ENCODE assay signal across 8 mouse cellular contexts in the genomic region with DNA sequence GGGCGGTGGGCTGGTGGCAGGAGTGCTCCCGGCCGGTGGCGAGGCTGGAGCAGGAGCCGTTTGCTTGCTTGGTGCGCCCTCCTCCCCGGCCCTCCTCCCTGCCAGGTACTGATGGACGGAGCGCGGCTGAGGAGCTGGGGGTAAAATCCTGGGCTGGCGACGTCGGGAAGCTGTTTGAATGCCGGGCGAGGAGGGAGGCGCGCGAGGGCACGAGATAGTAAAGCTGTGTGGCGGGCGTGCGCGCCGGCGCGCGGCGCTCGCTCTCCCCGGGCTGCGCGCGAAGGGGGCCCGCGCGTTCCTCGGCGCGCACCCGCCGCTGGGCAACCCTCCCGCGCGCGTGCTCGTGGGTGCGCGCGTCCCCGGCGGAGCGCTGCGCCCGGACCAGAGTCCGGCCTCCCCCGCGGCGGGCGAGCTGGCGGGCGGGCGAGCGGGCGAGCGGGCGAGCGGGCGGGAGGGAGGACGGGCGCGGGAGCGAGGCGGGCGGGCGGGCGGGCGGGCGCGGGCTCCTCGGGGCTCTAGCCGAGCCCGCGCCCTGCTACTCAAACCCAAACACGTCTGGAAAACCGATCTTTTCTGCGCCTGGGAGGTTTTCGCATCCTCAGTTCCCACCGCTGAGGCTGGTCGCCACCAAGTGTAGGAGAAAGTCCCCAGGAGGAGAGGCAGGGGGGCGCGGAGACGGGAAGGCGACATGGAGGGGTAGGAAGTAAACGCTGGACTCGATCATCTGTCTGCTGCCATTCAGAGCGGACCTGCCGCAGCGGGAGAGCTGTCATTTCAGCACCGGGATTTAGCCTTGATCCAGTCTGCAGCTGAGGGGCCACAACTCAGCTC. TPM values are rescaled to one million over a fixed set of nuclear protein-coding genes. Genes with fewer than 3 reads are reported as not detected.
DNase-seq lines count a peak whose midpoint lies in the region; ATAC-seq and TF ChIP-seq lines count a peak whose summit lies in the region.

No protein-coding gene starts in this region.

- H3K27me3 ChIP-seq in ES-Bruce4 (ENCODE audit: control insufficient read depth, insufficient read depth, low read length, poor library complexity, severe bottlenecking) = no peaks in the 10 kb centered on the region
- H3K27me3 ChIP-seq in embryonic facial prominence, embryonic 15.5 days = peaks cover 49% of the 10 kb centered on the region
- no peaks in the 10 kb centered on the region for H3K27me3 ChIP-seq in hindbrain, embryonic 15.5 days

- TF ChIP-seq EP300 in ES-Bruce4 (IDR thresholded peaks at IDR 0.05; ENCODE audit: insufficient read depth, low read depth, low read length) = no peak

- no peak for TF ChIP-seq POLR2A in ES-Bruce4 (IDR thresholded peaks at IDR 0.05; ENCODE audit: insufficient read depth, low read length)

- H3K27ac ChIP-seq in ES-Bruce4 (ENCODE audit: insufficient read depth, low read length) = no peak overlapping the region
- no peak overlapping the region for H3K27ac ChIP-seq in embryonic facial prominence, embryonic 15.5 days (replicated peaks)
- H3K27ac ChIP-seq in hindbrain, embryonic 15.5 days (replicated peaks) = peak overlapping the region; percentile 96

- TF ChIP-seq CTCF in ES-Bruce4 (IDR thresholded peaks at IDR 0.05; ENCODE audit: low read depth, low read length) = no peak

- peak; percentile 72 for ATAC-seq in embryonic facial prominence, embryonic 15.5 days (ENCODE audit: insufficient number of reproducible peaks, low FRiP score, low TSS enrichment, low read depth)
- ATAC-seq in hindbrain, embryonic 15.5 days (ENCODE audit: low FRiP score, low read depth) = peak; percentile 90

- peak overlapping the region; percentile 64 for H3K9ac ChIP-seq in ES-Bruce4 (ENCODE audit: low read depth, poor library complexity, severe bottlenecking)
- peak overlapping the region; percentile 19; the same call in 1 of the 2 replicates for H3K9ac ChIP-seq in embryonic facial prominence, embryonic 15.5 days
- peak overlapping the region; percentile 89 for H3K9ac ChIP-seq in hindbrain, embryonic 15.5 days

- intact Hi-C loops in left cerebral cortex, postnatal 10 days (cut with DNase I) = loop anchor here (5.0 to 10.0 kb wide), 4 partner anchors 133 to 1465 kb away; no protein-coding TSS in a partner anchor

- no peaks in the 10 kb centered on the region for H3K4me1 ChIP-seq in ES-Bruce4 (ENCODE audit: control insufficient read depth, insufficient read depth, low read length)
- 0 out of 2 replicates have a peak, but pooled peaks cover 4% of the 10 kb centered on the region for H3K4me1 ChIP-seq in embryonic facial prominence, embryonic 15.5 days
- H3K4me1 ChIP-seq in hindbrain, embryonic 15.5 days (replicated peaks) = peaks cover 25% of the 10 kb centered on the region

- no peaks in the 10 kb centered on the region for H3K9me3 ChIP-seq in ES-Bruce4 (replicated peaks; ENCODE audit: control insufficient read depth, insufficient read depth, low read length, poor library complexity, severe bottlenecking)
- no peaks in the 10 kb centered on the region for H3K9me3 ChIP-seq in embryonic facial prominence, embryonic 15.5 days (replicated peaks)
- no peaks in the 10 kb centered on the region for H3K9me3 ChIP-seq in hindbrain, embryonic 15.5 days

- under 1% methylated on average over 61 of the region's 99 CpGs for WGBS in embryonic facial prominence, embryonic 15.5 days
- WGBS in hindbrain, embryonic 15.5 days = 0% methylated on average over 74 of the region's 99 CpGs

- no peaks in the 10 kb centered on the region for H3K36me3 ChIP-seq in ES-Bruce4 (ENCODE audit: control insufficient read depth, insufficient read depth, low read length, poor library complexity, severe bottlenecking)
- H3K36me3 ChIP-seq in embryonic facial prominence, embryonic 15.5 days = no peaks in the 10 kb centered on the region
- H3K36me3 ChIP-seq in hindbrain, embryonic 15.5 days = no peaks in the 10 kb centered on the region

- H3K4me2 ChIP-seq in embryonic facial prominence, embryonic 15.5 days (replicated peaks) = peak overlapping the region; percentile 93
- H3K4me2 ChIP-seq in hindbrain, embryonic 15.5 days = peak overlapping the region; percentile 66

- DNase-seq in adrenal gland, postnatal 25 days = peak; percentile 18
- peak; percentile 74 to 81 for DNase-seq in left cerebral cortex, postnatal 10 days (ENCODE audit: extremely low spot score in 1 of 2, low spot score in 2 of 2)
- peak; percentile 78 for DNase-seq in neural tube, embryonic 10.5 days (ENCODE audit: extremely low spot score, low spot score)
- no peak for DNase-seq in spleen, adult 12 weeks (ENCODE audit: low spot score)
- no peak for DNase-seq in spleen, postnatal 36 days (ENCODE audit: low spot score in 2 of 2)

- peak overlapping the region; percentile 95 for H3K4me3 ChIP-seq in ES-Bruce4 (ENCODE audit: low read depth, low read length)
- peak overlapping the region; percentile 56 for H3K4me3 ChIP-seq in embryonic facial prominence, embryonic 15.5 days (replicated peaks)
- peak overlapping the region; percentile 84 for H3K4me3 ChIP-seq in hindbrain, embryonic 15.5 days

RNA-seq across cellular contexts. Expression of gene Adgrb3, which starts 0.6 kb away (rescaled TPM):
- 0.81 and 1.0 TPM in 2 replicates for polyA plus RNA-seq in ES-Bruce4 (2011; ENCODE audit: insufficient read depth, insufficient read length, low read depth, missing spikeins)
- 0.67 and 1.5 TPM in 2 replicates for total RNA-seq in adrenal gland, postnatal 25 days (2021)
- 1.6 and 2.4 TPM in 2 replicates for polyA plus RNA-seq in embryonic facial prominence, embryonic 15.5 days (2015; fragmentation: Nextera tagmentation; extraction: Ambion mirVana)
- polyA plus RNA-seq in hindbrain, embryonic 15.5 days (2015; fragmentation: Nextera tagmentation; extraction: Ambion mirVana) = 52.4 and 53.4 TPM in 2 replicates
- 100 to 1,000 TPM; 150 to 156 TPM for total RNA-seq in left cerebral cortex, postnatal 10 days (2021)

Comparison
In these comparisons a context has a peak if more than half of its experiments do, and no peak if none do; other contexts are left out.
1. H3K9ac ChIP-seq: peak in every context shown above with its lines; median percentile 89 in hindbrain, embryonic 15.5 days; 64 in ES-Bruce4; 19 in embryonic facial prominence, embryonic 15.5 days.
2. DNase-seq: peak in adrenal gland, postnatal 25 days (single experiment), left cerebral cortex, postnatal 10 days (2 of 2) and neural tube, embryonic 10.5 days (single experiment); none in spleen, adult 12 weeks (single experiment) and spleen, postnatal 36 days (0 of 2).
3. RNA of gene Adgrb3, which starts 0.6 kb away (polyA plus RNA-seq): 52.4 to 53.4 TPM in hindbrain, embryonic 15.5 days; 1.6 to 2.4 TPM in embryonic facial prominence, embryonic 15.5 days and 0.81 to 1.0 TPM in ES-Bruce4; every median in the first group is over 10 times any median in the second.
4. Peak in every context shown above with its lines, with median percentiles within 50 percentile points of each other: H3K4me3 ChIP-seq.